Mouse (Mus musculus) megakaryocyte-erythroid progenitor cell, adult 5 weeks (primary cell): Measurements from ENCODE around the gene Trpv6. TPM values are rescaled to one million over a fixed set of nuclear protein-coding genes. Genes with fewer than 3 reads are reported as not detected.

Experiments
- polyA plus RNA-seq: library from polyadenylated mRNA; stranded (reverse); fragments of >175 nt; gene quantifications from 2 replicates; pipeline ENCODE4 v1.2.3, GENCODE M21; 2012

The Trpv6 gene
- not detected in 2 replicates for polyA plus RNA-seq

GRCm38 (mm10) chr6:41636178-41636577 is at the start of gene Trpv6:
Gene Trpv6, minus strand, starts transcription at chr6:41636405.

GRCm38 (mm10) chr6:41684131-41684530 is 47.9 kb upstream of the Trpv6 start, which contains the start of gene Llcfc1:
Gene Llcfc1, plus strand, starts transcription at chr6:41684431.

DNA sequence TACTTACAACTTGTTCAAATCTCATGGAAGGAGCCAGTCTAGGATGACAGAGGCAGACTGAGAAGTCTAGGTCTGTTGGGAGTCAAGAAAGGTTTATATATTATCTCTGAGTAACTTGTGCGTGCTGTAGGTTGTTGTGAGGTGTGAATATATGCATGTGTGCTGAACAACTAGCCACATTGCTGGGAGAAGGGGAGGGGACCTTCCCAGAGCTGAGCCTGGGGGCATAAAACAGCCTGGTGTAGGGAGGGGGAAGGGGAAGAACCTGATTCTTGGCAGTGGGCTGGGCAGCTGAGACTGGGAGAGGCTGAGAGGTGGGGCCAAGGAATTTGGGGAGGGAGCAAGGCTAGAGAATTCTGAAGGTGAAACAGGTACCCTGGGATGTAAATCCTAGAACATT is 44.5 kb upstream of the Trpv6 start, which contains the start of gene Trpv5:
Gene Trpv5, minus strand, starts transcription at position 101 of the 400 bp plus-strand sequence.

DNA sequence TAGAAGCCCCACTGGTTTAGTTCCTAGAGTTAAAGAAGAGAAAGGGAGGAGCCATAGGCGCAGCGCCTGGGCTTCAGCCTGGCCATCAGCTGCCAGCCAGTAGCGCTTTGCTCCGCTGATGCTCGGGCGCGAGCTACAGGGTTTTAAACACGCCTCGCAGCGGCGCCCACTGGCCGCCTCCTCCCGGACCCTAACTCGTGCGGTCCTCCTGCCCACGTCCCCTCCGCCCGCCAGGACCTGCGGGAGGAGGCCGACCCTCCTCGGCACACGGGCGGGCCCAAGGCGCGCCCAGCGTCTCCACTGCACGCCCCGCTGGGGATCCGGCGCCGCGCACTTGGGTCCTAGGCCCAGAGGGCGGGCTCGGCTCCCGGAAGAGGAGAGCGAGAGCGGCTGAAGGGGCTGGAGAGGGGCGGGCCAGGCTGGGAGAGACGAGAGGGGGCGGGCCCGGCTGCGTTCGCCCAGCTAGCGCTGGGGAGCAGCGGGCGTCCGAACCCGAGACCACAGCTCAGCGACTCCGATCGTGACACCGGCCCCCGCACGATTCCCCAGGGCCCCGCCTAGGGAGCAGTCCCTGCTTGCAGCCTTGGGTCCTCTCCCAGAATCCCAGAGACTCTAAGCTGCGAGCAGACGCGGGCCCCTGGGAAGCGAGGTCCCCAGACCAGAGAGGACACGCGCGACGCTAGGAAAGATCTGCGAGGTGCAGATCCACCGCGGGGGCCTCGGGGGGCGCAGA is 31.0 kb downstream of the Trpv6 start, which contains the start of gene Ephb6:
Gene Ephb6, plus strand, starts transcription at position 422 of the 733 bp plus-strand sequence.

Other genes starting within 250 kb of the Trpv6 start
- gene Gm5771, start 244.0 kb downstream of the Trpv6 start, polyA plus RNA-seq = not detected in 2 replicates
- gene Gm10334, start 190.3 kb downstream of the Trpv6 start, polyA plus RNA-seq = not detected in 2 replicates
- not detected in 2 replicates for gene Prss1, start 177.5 kb downstream of the Trpv6 start, polyA plus RNA-seq
- 0.11 TPM in 1 of 2 replicates, not detected in the other for gene Prss2, start 114.6 kb downstream of the Trpv6 start, polyA plus RNA-seq
- 12.4 and 20.4 TPM in 2 replicates for gene Ephb6, start 30.9 kb downstream of the Trpv6 start, polyA plus RNA-seq
- gene Trpv5, start 44.4 kb upstream of the Trpv6 start, polyA plus RNA-seq = not detected in 2 replicates
- gene Llcfc1, start 48.0 kb upstream of the Trpv6 start, polyA plus RNA-seq = not detected in 2 replicates
- 3.0 TPM in 2 replicates for gene Kel, start 67.9 kb upstream of the Trpv6 start, polyA plus RNA-seq
- not detected in 2 replicates for gene Olfr459, start 138.8 kb upstream of the Trpv6 start, polyA plus RNA-seq
- gene Pip, start 211.1 kb upstream of the Trpv6 start, polyA plus RNA-seq = 0.05 TPM in 1 of 2 replicates, not detected in the other
- not detected in 2 replicates for gene Sval2, start 216.6 kb upstream of the Trpv6 start, polyA plus RNA-seq